Mouse (Mus musculus) myocyte (in vitro differentiated cells): Measurements from ENCODE around the gene Ireb2.

Experiments used
- MAX ChIP-seq: IDR thresholded peaks from one replicate; pipeline ENCODE4 v1.6.1; 2011; ENCODE audit warnings: low read depth, mild to moderate bottlenecking, control low read depth
- MYOD1 ChIP-seq, 3 experiments: IDR thresholded peaks; one replicate each; pipeline ENCODE4 v1.6.1; 2011; ENCODE audit warnings: control low read depth in 2 of 3, low read depth in 2 of 3, mild to moderate bottlenecking in 2 of 3, moderate library complexity in 1 of 3; ENCODE audit not compliant: insufficient read length in 2 of 3, control insufficient read depth in 1 of 3
- TCF12 ChIP-seq: IDR thresholded peaks from one replicate; pipeline ENCODE4 v1.6.1; 2011; ENCODE audit warnings: mild to moderate bottlenecking, control low read depth; ENCODE audit not compliant: poor library complexity, insufficient read depth, severe bottlenecking
- USF1 ChIP-seq: IDR thresholded peaks from one replicate; pipeline ENCODE4 v1.6.1; 2011; ENCODE audit warnings: low read depth, mild to moderate bottlenecking, control low read depth, moderate library complexity

DNA sequence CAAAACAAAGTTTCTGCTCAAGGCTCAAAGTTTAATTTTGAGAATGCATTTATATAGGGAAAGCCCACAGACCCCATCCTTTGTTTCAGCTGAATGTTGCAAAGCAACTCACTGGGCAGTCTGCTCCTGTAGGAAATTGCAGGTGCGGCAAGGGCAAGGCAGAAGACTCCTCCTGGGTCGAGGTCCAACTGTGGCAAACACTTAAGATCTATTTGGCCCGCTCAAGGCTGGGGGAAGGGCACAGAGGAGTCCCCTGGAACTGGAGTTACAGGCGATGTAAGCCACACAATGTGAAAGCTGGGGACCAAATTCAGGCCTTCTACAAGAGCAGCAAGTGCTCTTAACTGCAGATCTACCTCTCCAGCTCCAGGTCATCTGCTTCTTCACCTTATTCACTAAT is 56.4 kb downstream of the Ireb2 start:
- TF ChIP-seq TCF12 (no peak), USF1 (no peak), MYOD1 (IDR thresholded peaks at IDR 0.05; ENCODE audit: control insufficient read depth in 1 of 3, insufficient read length in 2 of 3, low read depth in 2 of 3) (no peak), MAX (no peak)
